Mouse (Mus musculus): ENCODE results near the gene Sphk1. TPM values are rescaled to one million over a fixed set of nuclear protein-coding genes. Genes with fewer than 3 reads are reported as not detected.

Sphk1 gene
- total and polyA plus RNA-seq, 3 experiments, result 53.5 to 127 TPM; not detected in 1

GRCm38 (mm10) chr11:116533341-116534153 is 2.8 kb downstream of the Sphk1 start (continued):
- TF ChIP-seq NELFE (IDR thresholded peaks at IDR 0.05; ENCODE audit: low read depth, low read length) (peak; percentile 28; the same call in 1 of the 2 replicates), ZNF384 (IDR thresholded peaks at IDR 0.05; ENCODE audit: low read depth, low read length) (no peak), ETS1 (IDR thresholded peaks at IDR 0.05; ENCODE audit: low read depth, low read length) (peak; percentile 28; the same call in 1 of the 2 replicates), MAFK (IDR thresholded peaks at IDR 0.05; ENCODE audit: borderline replicate concordance, low read depth, low read length) (no peak), ZKSCAN1 (IDR thresholded peaks at IDR 0.05; ENCODE audit: low read depth, low read length) (no peak), BHLHE40 (IDR thresholded peaks at IDR 0.05; ENCODE audit: borderline replicate concordance, low read depth, low read length) (no peak), E2F4 (IDR thresholded peaks at IDR 0.05; ENCODE audit: borderline replicate concordance, low read depth, low read length) (no peak), USF1 (IDR thresholded peaks at IDR 0.05; ENCODE audit: low read depth, low read length) (no peak), POLR2A (IDR thresholded peaks at IDR 0.05; ENCODE audit: control insufficient read depth in 1 of 2, insufficient read depth in 1 of 2, low read depth in 1 of 2, low read length in 2 of 2, poor library complexity in 1 of 2) (peak in 1 of 2 experiments; percentile 44; a peak in 1 of 4 replicates)

GRCm38 (mm10) chr11:116534154-116534865 is 3.6 kb downstream of the Sphk1 start:
- Histone ChIP-seq H3K4me1 (ENCODE audit: control insufficient read depth in 1 of 2, insufficient read depth in 2 of 2, low read length in 2 of 2) (peaks cover 8 to 27% of the 10 kb centered on the region in 2 experiments; a peak in 3 of 4 replicates), H3K4me3 (ENCODE audit: control insufficient read depth in 1 of 2, insufficient read depth in 1 of 2, low read depth in 2 of 2, low read length in 2 of 2) (peak overlapping the region; percentile 80 to 83), H3K79me2 (ENCODE audit: control insufficient read depth, insufficient read depth, low read length, poor library complexity) (peaks cover 35% of the 10 kb centered on the region), H3K9me3 (replicated peaks; ENCODE audit: insufficient read depth, low read length) (no peaks in the 10 kb centered on the region), H3K9ac (ENCODE audit: control insufficient read depth, low read depth, low read length, poor library complexity, severe bottlenecking) (peak overlapping the region; percentile 85), H3K27ac (ENCODE audit: control insufficient read depth, low read depth, low read length) (peak overlapping the region; percentile 73), H3K27me3 (ENCODE audit: control insufficient read depth in 1 of 2, insufficient read depth in 2 of 2, low read length in 2 of 2) (no peaks in the 10 kb centered on the region), H3K36me3 (ENCODE audit: control insufficient read depth in 1 of 2, insufficient read depth in 2 of 2, low read length in 2 of 2) (peaks cover 3 to 17% of the 10 kb centered on the region in 2 experiments; a peak in 3 of 4 replicates)
- DNase-seq (ENCODE audit: low read depth, low spot score), result peak; percentile 95
- TF ChIP-seq MEF2A (IDR thresholded peaks at IDR 0.05; ENCODE audit: extremely low read depth, insufficient replicate concordance, low read depth, low read length, poor library complexity, severe bottlenecking) (no peak), USF1 (IDR thresholded peaks at IDR 0.05; ENCODE audit: low read depth, low read length) (0 out of 2 replicates have a peak, but pooled peaks have one; percentile 15), ZNF384 (IDR thresholded peaks at IDR 0.05; ENCODE audit: low read depth, low read length) (no peak; the same call in 1 of the 2 replicates), EP300 (IDR thresholded peaks at IDR 0.05; ENCODE audit: low read depth in 1 of 2, low read length in 2 of 2) (0 out of 4 replicates have a peak, but pooled peaks of 1 of the 2 experiments have one; percentile 35), GATA1 (IDR thresholded peaks at IDR 0.05; ENCODE audit: low read depth, low read length) (no peak), RCOR1 (IDR thresholded peaks at IDR 0.05; ENCODE audit: low read depth, low read length) (peak; percentile 72; the same call in 1 of the 2 replicates), RAD21 (IDR thresholded peaks at IDR 0.05; ENCODE audit: low read depth, low read length) (peak; percentile 82), ZKSCAN1 (IDR thresholded peaks at IDR 0.05; ENCODE audit: low read depth, low read length) (no peak), ZC3H11A (IDR thresholded peaks at IDR 0.05; ENCODE audit: low read depth, low read length) (peak; percentile 86), UBTF (IDR thresholded peaks at IDR 0.05; ENCODE audit: borderline replicate concordance, insufficient read depth, low read depth, low read length) (no peak), ELF1 (IDR thresholded peaks at IDR 0.05; ENCODE audit: low read depth, low read length) (peak; percentile 52; the same call in 1 of the 2 replicates), POLR2AphosphoS2 (IDR thresholded peaks at IDR 0.05; ENCODE audit: low read length) (peak; percentile 86), MXI1 (IDR thresholded peaks at IDR 0.05; ENCODE audit: low read depth, low read length) (peak; percentile 45; the same call in 1 of the 2 replicates), TBP (IDR thresholded peaks at IDR 0.05; ENCODE audit: low read depth, low read length) (peak; percentile 65), SMC3 (IDR thresholded peaks at IDR 0.05; ENCODE audit: low read depth, low read length) (peak; percentile 75), NELFE (IDR thresholded peaks at IDR 0.05; ENCODE audit: low read depth, low read length) (peak; percentile 58), CTCF (IDR thresholded peaks at IDR 0.05 in 2 of 3, conservative IDR thresholded peaks at IDR 0.05 in 1 of 3; ENCODE audit: control insufficient read depth in 1 of 3, insufficient read depth in 1 of 3, low read depth in 2 of 3, low read length in 3 of 3, poor library complexity in 1 of 3, severe bottlenecking in 1 of 3) (peak; percentile 76 to 83 (median 77)), MAZ (IDR thresholded peaks at IDR 0.05; ENCODE audit: low read depth, low read length) (peak; percentile 72; the same call in 1 of the 2 replicates), POLR2A (IDR thresholded peaks at IDR 0.05; ENCODE audit: control insufficient read depth in 1 of 2, insufficient read depth in 1 of 2, low read depth in 1 of 2, low read length in 2 of 2, poor library complexity in 1 of 2) (peak; percentile 8 to 63; a peak in 1 of 4 replicates), GABPA (IDR thresholded peaks at IDR 0.05; ENCODE audit: low read depth, low read length) (no peak), USF2 (IDR thresholded peaks at IDR 0.05; ENCODE audit: borderline replicate concordance in 1 of 2, insufficient read depth in 1 of 2, low read depth in 1 of 2, low read length in 2 of 2) (no peak), SIN3A (IDR thresholded peaks at IDR 0.05; ENCODE audit: low read length) (peak; percentile 88), POLR2AphosphoS5 (IDR thresholded peaks at IDR 0.05; ENCODE audit: borderline replicate concordance, low read depth, low read length) (no peak), MYC (IDR thresholded peaks at IDR 0.05; ENCODE audit: low read depth, low read length) (peak; percentile 13; the same call in 1 of the 2 replicates), HCFC1 (IDR thresholded peaks at IDR 0.05; ENCODE audit: low read depth, low read length) (peak; percentile 61)
